Mouse (Mus musculus): ENCODE measurements around the gene Nabp1. TPM values are rescaled to one million over a fixed set of nuclear protein-coding genes. Genes with fewer than 3 reads are reported as not detected.

Nabp1 gene
- polyA plus RNA-seq (2015; fragmentation: Nextera tagmentation; extraction: Ambion mirVana) = 13.2 and 14.9 TPM in 2 replicates

GRCm38 (mm10) chr1:51478262-51479026 lies at the start of gene Nabp1:
Gene Nabp1, minus strand, starts transcription at chr1:51478425.

Other genes starting within 250 kb of the Nabp1 start
- 19.6 and 26.1 TPM in 2 replicates for gene Cavin2, start 189.3 kb downstream of the Nabp1 start, polyA plus RNA-seq (2015; fragmentation: Nextera tagmentation; extraction: Ambion mirVana)

All from spleen, postnatal 0 days (tissue).